Mouse (Mus musculus) embryonic facial prominence, embryonic 11.5 days (tissue): ENCODE measurements around the gene Clcn7. TPM values are rescaled to one million over a fixed set of nuclear protein-coding genes. Genes with fewer than 3 reads are reported as not detected.

ENCODE experiments used
- ATAC-seq: fragments of 200-750 bp; cut with Nextera tagmentation; replicated peaks from 2 replicates; pipeline ENCODE4 v1.8.0; 2017; ENCODE audit warnings: low read depth; ENCODE audit not compliant: insufficient number of reproducible peaks, low FRiP score, low TSS enrichment
- DNase-seq: peaks from one replicate; pipeline ENCODE4 v3.0.0-alpha.2; 2015; ENCODE audit warnings: low spot score
- H3K27ac ChIP-seq: fragments of 300-500 bp; sonication (generic); replicated peaks from 2 replicates; pipeline ENCODE4 v1.5.1; 2014; ENCODE audit warnings: mild to moderate bottlenecking, low read depth, low read length, control low read depth
- H3K27me3 ChIP-seq: fragments of 300-500 bp; sonication (generic); 2 replicates; pipeline ENCODE4 v1.6.1; 2014; ENCODE audit warnings: mild to moderate bottlenecking, low read length, moderate library complexity, mixed read lengths; ENCODE audit not compliant: control insufficient read depth, insufficient read depth
- H3K36me3 ChIP-seq: fragments of 300-500 bp; sonication (generic); replicated peaks from 2 replicates; pipeline ENCODE4 v1.6.1; 2014; ENCODE audit warnings: low read depth, mild to moderate bottlenecking, low read length, moderate library complexity, mixed read lengths; ENCODE audit not compliant: control insufficient read depth, insufficient read depth
- H3K4me1 ChIP-seq: fragments of 300-500 bp; sonication (generic); 2 replicates; pipeline ENCODE4 v1.6.1; 2014; ENCODE audit warnings: low read length, mixed read lengths; ENCODE audit not compliant: control insufficient read depth, insufficient read depth
- H3K4me2 ChIP-seq: fragments of 300-500 bp; sonication (generic); 2 replicates; pipeline ENCODE4 v1.6.1; 2014; ENCODE audit warnings: low read depth, mild to moderate bottlenecking, control low read depth, low read length, moderate library complexity
- H3K4me3 ChIP-seq: fragments of 300-500 bp; sonication (generic); 2 replicates; pipeline ENCODE4 v1.5.1; 2014; ENCODE audit warnings: low read depth, low read length, control low read depth
- H3K9ac ChIP-seq: fragments of 300-500 bp; sonication (generic); replicated peaks from 2 replicates; pipeline ENCODE4 v1.6.1; 2014; ENCODE audit warnings: mild to moderate bottlenecking, control low read depth, low read length
- H3K9me3 ChIP-seq: fragments of 300-500 bp; sonication (generic); replicated peaks from 2 replicates; pipeline ENCODE4 v1.6.1; 2016; ENCODE audit warnings: mild to moderate bottlenecking, low read length, inconsistent platforms, mixed read lengths; ENCODE audit not compliant: control insufficient read depth
- WGBS: fragments of 180-500 bp; shearing (Covaris S2); extraction: QIAGEN DNeasy Blood & Tissue Kit; methylation state at CpG from one replicate; pipeline ENCODE4 v1.1.7; 2014; 5-methylcytosine and 5-hydroxymethylcytosine counted together
- polyA plus RNA-seq: library from polyadenylated mRNA; unstranded; fragments of >200 nt; fragmentation: Nextera tagmentation; extraction: Ambion mirVana; gene quantifications from 2 replicates; pipeline ENCODE4 v1.2.1, GENCODE M21; 2014

Gene Clcn7
- 19.8 and 21.6 TPM in 2 replicates for polyA plus RNA-seq

- H3K9me3 ChIP-seq, result no peaks in the 10 kb centered on the region
- H3K36me3 ChIP-seq, result no peaks in the 10 kb centered on the region
- H3K27ac ChIP-seq, result no peak within 1 kb of the TSS
- H3K4me2 ChIP-seq, result peak within 1 kb of the TSS; percentile 66
- peak; percentile 90 for ATAC-seq
- peak within 1 kb of the TSS; percentile 88 for H3K4me3 ChIP-seq
- peak; percentile 97 for DNase-seq
- H3K4me1 ChIP-seq, result no peaks in the 10 kb centered on the region
- H3K9ac ChIP-seq, result peak within 1 kb of the TSS; percentile 85
- H3K27me3 ChIP-seq, result no peaks in the 10 kb centered on the region; the same call in 1 of the 2 replicates
- under 1% methylated on average over 40 of the region's 40 CpGs for WGBS
Measured at GRCm38 (mm10) chr17:25133275-25133698, at the start of gene Clcn7. TSS of gene Clcn7 (plus strand) at chr17:25133391.

DNA sequence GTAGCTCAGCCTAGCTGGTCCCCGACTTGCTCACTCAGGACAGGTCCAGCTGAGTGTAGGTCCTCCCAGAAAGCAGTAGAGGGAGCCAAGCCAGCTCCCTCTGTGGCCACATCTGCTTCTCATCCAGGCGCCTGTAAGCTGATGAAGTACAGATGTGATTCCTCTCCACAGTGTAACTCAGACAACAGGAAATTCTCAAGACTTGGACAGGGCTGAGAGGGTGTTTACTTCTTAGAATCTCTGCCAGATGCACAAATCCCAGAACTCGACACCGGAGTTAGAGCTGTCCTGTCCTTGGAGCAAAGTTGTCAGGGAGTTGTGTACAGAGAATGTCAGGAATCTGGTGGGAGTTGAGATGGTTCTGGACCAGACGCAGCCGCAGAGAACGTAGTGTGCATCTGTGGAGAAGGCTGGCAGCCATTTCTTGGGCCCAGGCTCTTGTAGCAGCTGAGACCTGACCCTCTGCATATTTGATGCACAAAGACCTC lies 49.7 kb upstream of the Clcn7 start, which contains the start of gene Tmem204:
Gene Tmem204 (minus strand): TSS at position 148 of the 488 bp plus-strand sequence.
- DNase-seq (peak; percentile 96), ATAC-seq (peak; percentile 84)
- Histone ChIP-seq H3K27ac (peak within 1 kb of the TSS; percentile 84), H3K4me1 (peaks cover 3% of the 10 kb centered on the region), H3K27me3 (no peaks in the 10 kb centered on the region), H3K4me3 (no peak within 1 kb of the TSS), H3K4me2 (no peak within 1 kb of the TSS; the same call in 1 of the 2 replicates), H3K9ac (peak within 1 kb of the TSS; percentile 25), H3K9me3 (no peaks in the 10 kb centered on the region), H3K36me3 (no peaks in the 10 kb centered on the region)
- WGBS, result 25% methylated on average over 7 of the region's 7 CpGs

DNA sequence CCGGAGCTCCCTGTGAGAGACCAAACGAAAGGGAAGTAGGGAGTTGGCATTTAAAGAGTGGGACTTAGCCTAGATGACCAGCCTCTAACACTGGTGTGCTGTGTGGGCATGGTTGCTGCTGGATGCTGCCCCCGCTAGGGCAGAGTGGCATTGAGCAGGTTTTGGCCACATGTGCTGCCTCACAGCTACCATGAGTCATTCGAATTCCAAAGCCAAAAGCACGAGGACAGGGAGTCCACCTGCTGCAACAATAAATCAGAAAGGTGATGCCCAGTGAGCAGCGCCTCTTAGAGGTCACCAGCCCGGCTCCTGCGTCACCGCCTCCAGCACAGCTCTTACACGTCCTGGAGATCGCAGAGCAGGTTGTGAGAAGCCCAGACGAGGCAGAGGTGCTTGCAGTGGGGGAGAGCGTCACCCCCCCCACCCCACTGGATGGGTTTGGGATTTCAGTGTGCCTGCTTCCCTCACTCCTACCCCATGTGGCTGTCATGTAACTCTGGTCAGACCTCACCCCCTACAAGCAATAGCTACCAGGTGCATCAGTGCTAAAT lies 48.3 kb upstream of the Clcn7 start:
- Histone ChIP-seq H3K36me3 (no peaks in the 10 kb centered on the region), H3K9ac (no peak overlapping the region), H3K4me3 (no peak overlapping the region), H3K4me1 (peaks cover 3% of the 10 kb centered on the region), H3K9me3 (no peaks in the 10 kb centered on the region), H3K4me2 (no peak overlapping the region), H3K27me3 (no peaks in the 10 kb centered on the region), H3K27ac (peak overlapping the region; percentile 84; the same call in 1 of the 2 replicates)
- ATAC-seq (no peak), DNase-seq (no peak)
- 80% methylated on average over 13 of the region's 13 CpGs for WGBS

DNA sequence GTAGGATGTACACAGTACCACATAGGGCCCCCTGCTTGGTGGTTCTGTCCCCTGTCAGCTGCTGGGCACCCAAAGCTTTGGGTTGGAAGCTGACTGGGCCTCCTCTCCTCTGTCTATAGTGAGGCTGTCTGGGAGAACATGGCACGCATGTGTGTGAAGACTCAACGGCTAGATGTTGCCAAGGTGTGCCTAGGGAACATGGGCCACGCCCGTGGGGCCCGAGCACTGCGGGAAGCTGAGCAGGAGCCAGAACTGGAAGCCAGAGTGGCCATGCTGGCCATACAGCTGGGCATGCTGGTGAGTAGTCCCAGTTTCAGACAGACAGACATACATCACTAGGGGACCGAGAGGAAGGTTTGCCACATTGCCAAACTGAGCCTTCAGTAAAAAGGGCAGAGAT lies 46.5 kb upstream of the Clcn7 start:
- 93% methylated on average over 7 of the region's 7 CpGs for WGBS
- H3K9ac ChIP-seq, result no peak overlapping the region
- no peaks in the 10 kb centered on the region for H3K9me3 ChIP-seq
- no peaks in the 10 kb centered on the region for H3K36me3 ChIP-seq
- ATAC-seq (no peak), DNase-seq (no peak)
- H3K4me1 ChIP-seq, result no peaks in the 10 kb centered on the region; the same call in none of the 2 replicates
- H3K27ac ChIP-seq, result no peak overlapping the region
- no peaks in the 10 kb centered on the region for H3K27me3 ChIP-seq
- no peak overlapping the region for H3K4me3 ChIP-seq
- H3K4me2 ChIP-seq, result no peak overlapping the region

GRCm38 (mm10) chr17:25089158-25089557 lies 44.0 kb upstream of the Clcn7 start:
- no peak for DNase-seq
- no peak overlapping the region for H3K27ac ChIP-seq
- WGBS, result 92% methylated on average over 10 of the region's 10 CpGs

DNA sequence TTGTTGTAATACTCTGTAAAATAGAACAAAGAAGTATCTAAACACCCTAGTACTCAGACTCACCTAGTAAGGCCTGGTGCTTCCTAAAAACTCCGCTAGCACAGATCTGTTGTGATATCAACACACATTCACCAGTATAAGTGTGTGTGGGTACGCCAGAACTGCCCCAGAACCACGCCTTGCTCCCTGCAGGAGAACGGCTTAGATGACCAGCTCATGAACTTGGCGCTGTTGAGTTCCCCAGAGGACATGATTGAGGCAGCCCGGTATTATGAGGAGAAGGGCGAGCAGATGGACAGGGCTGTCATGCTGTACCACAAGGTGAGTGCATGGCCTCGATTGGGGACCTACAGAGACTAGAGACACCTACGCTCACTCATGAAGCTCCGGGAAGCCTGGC lies 42.7 kb upstream of the Clcn7 start:
- 92% methylated on average over 10 of the region's 10 CpGs for WGBS
- no peak for DNase-seq
- H3K4me1 ChIP-seq, result no peaks in the 10 kb centered on the region
- H3K9ac ChIP-seq, result no peak overlapping the region
- ATAC-seq, result no peak
- no peak overlapping the region for H3K27ac ChIP-seq
- H3K4me3 ChIP-seq, result no peak overlapping the region
- H3K36me3 ChIP-seq, result 0 out of 2 replicates have a peak, but pooled peaks cover 3% of the 10 kb centered on the region
- H3K4me2 ChIP-seq, result no peak overlapping the region
- H3K27me3 ChIP-seq, result no peaks in the 10 kb centered on the region
- no peaks in the 10 kb centered on the region for H3K9me3 ChIP-seq

More at GRCm38 (mm10) chr17:25089158-25089557, 44.0 kb upstream of the Clcn7 start:
- no peak overlapping the region for H3K4me3 ChIP-seq
- no peaks in the 10 kb centered on the region for H3K9me3 ChIP-seq
- ATAC-seq, result no peak
- no peaks in the 10 kb centered on the region; the same call in 1 of the 2 replicates for H3K4me1 ChIP-seq
- no peak overlapping the region for H3K9ac ChIP-seq
- no peaks in the 10 kb centered on the region for H3K27me3 ChIP-seq
- H3K4me2 ChIP-seq, result no peak overlapping the region
- H3K36me3 ChIP-seq, result 0 out of 2 replicates have a peak, but pooled peaks cover 3% of the 10 kb centered on the region

- H3K4me3 ChIP-seq, result no peak overlapping the region
- 88% methylated on average over 2 of the region's 2 CpGs for WGBS
- H3K4me1 ChIP-seq, result no peaks in the 10 kb centered on the region
- peaks cover 3% of the 10 kb centered on the region for H3K36me3 ChIP-seq
- no peak for ATAC-seq
- no peaks in the 10 kb centered on the region for H3K9me3 ChIP-seq
- DNase-seq, result no peak
- H3K27me3 ChIP-seq, result no peaks in the 10 kb centered on the region
- no peak overlapping the region for H3K9ac ChIP-seq
- no peak overlapping the region for H3K4me2 ChIP-seq
- H3K27ac ChIP-seq, result no peak overlapping the region
Measured at GRCm38 (mm10) chr17:25096221-25096620, 37.0 kb upstream of the Clcn7 start.

- DNase-seq (no peak), ATAC-seq (no peak)
- no peak overlapping the region for H3K27ac ChIP-seq
- no peak overlapping the region for H3K4me3 ChIP-seq
- H3K36me3 ChIP-seq, result no peaks in the 10 kb centered on the region; the same call in none of the 2 replicates
- no peak overlapping the region for H3K4me2 ChIP-seq
- no peaks in the 10 kb centered on the region for H3K4me1 ChIP-seq
- no peak overlapping the region for H3K9ac ChIP-seq
- H3K27me3 ChIP-seq, result no peaks in the 10 kb centered on the region
- 82% methylated on average over 6 of the region's 6 CpGs for WGBS
- no peaks in the 10 kb centered on the region for H3K9me3 ChIP-seq
Measured at GRCm38 (mm10) chr17:25100052-25100451, 33.1 kb upstream of the Clcn7 start.
